Mouse (Mus musculus): ENCODE measurements around the gene Polr2a. TPM values are rescaled to one million over a fixed set of nuclear protein-coding genes. Genes with fewer than 3 reads are reported as not detected.
A peak's percentile ranks its signal among the peaks of the same experiment; 100 is the strongest.
"Not testable (repeated sequence)": the region's sequence is repeated elsewhere in the genome, so short reads cannot be mapped to it uniquely, and the experiment has no call there.

Polr2a gene
- total RNA-seq, 2 experiments from 2014 or later: 53.5 to 59.7 TPM

GRCm38 (mm10) chr11:69711082-69711481 is 47.4 kb downstream of the Polr2a start:
- no peak for DNase-seq (ENCODE audit: low spot score in 2 of 2)
- intact Hi-C loops (cut with DNase I): no loop called here

- intact Hi-C loops (cut with DNase I): no loop called here
- DNase-seq (ENCODE audit: low spot score in 2 of 2): no peak
Observed at GRCm38 (mm10) chr11:69710470-69710869, 48.0 kb downstream of the Polr2a start.

GRCm38 (mm10) chr11:69709554-69710446 is 48.6 kb downstream of the Polr2a start:
- DNase-seq (ENCODE audit: low spot score in 2 of 2): no peak

GRCm38 (mm10) chr11:69708614-69709265 is 49.7 kb downstream of the Polr2a start:
- intact Hi-C loops (cut with DNase I): no loop called here
- no peak for DNase-seq (ENCODE audit: low spot score in 2 of 2)

More at GRCm38 (mm10) chr11:69709554-69710446, 48.6 kb downstream of the Polr2a start:
- intact Hi-C loops (cut with DNase I): no loop called here

- intact Hi-C loops (cut with DNase I): no loop called here
- no peak for DNase-seq (ENCODE audit: low spot score in 2 of 2)
Observed at GRCm38 (mm10) chr11:69707873-69708381, 50.5 kb downstream of the Polr2a start.

- DNase-seq (ENCODE audit: low spot score in 2 of 2): no peak
- intact Hi-C loops (cut with DNase I): no loop called here
Observed at GRCm38 (mm10) chr11:69707480-69707847, 51.0 kb downstream of the Polr2a start.

GRCm38 (mm10) chr11:69706775-69707479 is 51.5 kb downstream of the Polr2a start:
- intact Hi-C loops (cut with DNase I): no loop called here
- peak in 1 of 2 experiments; percentile 39 for DNase-seq (ENCODE audit: low spot score in 2 of 2)

GRCm38 (mm10) chr11:69704613-69705010 is 53.8 kb downstream of the Polr2a start:
- intact Hi-C loops (cut with DNase I): no loop called here

GRCm38 (mm10) chr11:69703814-69704612 is 54.4 kb downstream of the Polr2a start:
- no peak for DNase-seq (ENCODE audit: low spot score in 2 of 2)
- intact Hi-C loops (cut with DNase I): no loop called here

More at GRCm38 (mm10) chr11:69704613-69705010, 53.8 kb downstream of the Polr2a start:
- no peak for DNase-seq (ENCODE audit: low spot score in 2 of 2)

GRCm38 (mm10) chr11:69703381-69703780 is 55.1 kb downstream of the Polr2a start:
- DNase-seq (ENCODE audit: low spot score in 2 of 2); intact Hi-C loops (cut with DNase I): not testable (repeated sequence)

GRCm38 (mm10) chr11:69702886-69703285 is 55.6 kb downstream of the Polr2a start:
- intact Hi-C loops (cut with DNase I); DNase-seq (ENCODE audit: low spot score in 2 of 2): not testable (repeated sequence)

- no peak for DNase-seq (ENCODE audit: low spot score in 2 of 2)
- intact Hi-C loops (cut with DNase I): no loop called here
Observed at GRCm38 (mm10) chr11:69699595-69699994, 58.8 kb downstream of the Polr2a start.

GRCm38 (mm10) chr11:69698574-69698973 is 59.9 kb downstream of the Polr2a start:
- intact Hi-C loops (cut with DNase I): no loop called here
- no peak for DNase-seq (ENCODE audit: low spot score in 2 of 2)

GRCm38 (mm10) chr11:69697396-69697795 is 61.0 kb downstream of the Polr2a start:
- DNase-seq (ENCODE audit: low spot score in 2 of 2): no peak
- intact Hi-C loops (cut with DNase I): no loop called here

GRCm38 (mm10) chr11:69695361-69696181 is 62.9 kb downstream of the Polr2a start, which contains the start of the genes Tnfsf12 and Tnfsfm13:
TSS of gene Tnfsf12 (minus strand) at chr11:69695849.
TSS of gene Tnfsfm13 (minus strand) at chr11:69696098.
- intact Hi-C loops (cut with DNase I): no loop called here
- peak in 1 of 2 experiments; percentile 26 for DNase-seq (ENCODE audit: low spot score in 2 of 2)

GRCm38 (mm10) chr11:69695046-69695360 is 63.4 kb downstream of the Polr2a start:
- DNase-seq (ENCODE audit: low spot score in 2 of 2): peak; percentile 52 to 58
- intact Hi-C loops (cut with DNase I): no loop called here

- no peak for DNase-seq (ENCODE audit: low spot score in 2 of 2)
- intact Hi-C loops (cut with DNase I): no loop called here
Observed at GRCm38 (mm10) chr11:69693421-69693965, 64.9 kb downstream of the Polr2a start.

- intact Hi-C loops (cut with DNase I): no loop called here
- DNase-seq (ENCODE audit: low spot score in 2 of 2): no peak
Observed at GRCm38 (mm10) chr11:69692863-69693262, 65.6 kb downstream of the Polr2a start.
